Mouse (Mus musculus): ENCODE data around the gene Rnase10. TPM values are rescaled to one million over a fixed set of nuclear protein-coding genes. Genes with fewer than 3 reads are reported as not detected.
A peak's percentile ranks its signal among the peaks of the same experiment; 100 is the strongest.
"Not testable (repeated sequence)": the region's sequence is repeated elsewhere in the genome, so short reads cannot be mapped to it uniquely, and the experiment has no call there.

The Rnase10 gene
- polyA plus RNA-seq (2015; fragmentation: Nextera tagmentation; extraction: Ambion mirVana) = not detected in 2 replicates

- H3K4me2 ChIP-seq (replicated peaks) = no peak within 1 kb of the TSS
- H3K27me3 ChIP-seq = no peaks in the 10 kb centered on the region
- H3K27ac ChIP-seq = no peak within 1 kb of the TSS
- H3K4me3 ChIP-seq (replicated peaks) = no peak within 1 kb of the TSS
- no peaks in the 10 kb centered on the region for H3K9me3 ChIP-seq
- no peaks in the 10 kb centered on the region for H3K36me3 ChIP-seq
- H3K4me1 ChIP-seq (replicated peaks) = no peaks in the 10 kb centered on the region
- no peak for ATAC-seq
- H3K9ac ChIP-seq (replicated peaks) = no peak within 1 kb of the TSS
- WGBS = 89% methylated on average over 8 of the region's 8 CpGs
Measured at GRCm38 (mm10) chr14:51007152-51007801, at the start of gene Rnase10. Gene Rnase10 (plus strand): TSS chr14:51007751.

- ATAC-seq; H3K9me3 ChIP-seq; H3K4me3 ChIP-seq (replicated peaks); H3K4me2 ChIP-seq (replicated peaks); H3K9ac ChIP-seq (replicated peaks); H3K27me3 ChIP-seq; H3K4me1 ChIP-seq (replicated peaks); H3K27ac ChIP-seq; H3K36me3 ChIP-seq: not testable (repeated sequence)
- WGBS = 88% methylated on average over 5 of the region's 5 CpGs
Measured at GRCm38 (mm10) chr14:50958289-50958995, 49.1 kb upstream of the Rnase10 start.

GRCm38 (mm10) chr14:50968216-50968980 is 39.2 kb upstream of the Rnase10 start:
- ATAC-seq = no peak
- Histone ChIP-seq H3K27me3 (no peaks in the 10 kb centered on the region), H3K4me2 (replicated peaks) (no peak overlapping the region), H3K27ac (no peak overlapping the region), H3K9me3 (no peaks in the 10 kb centered on the region), H3K4me3 (replicated peaks) (no peak overlapping the region), H3K36me3 (no peaks in the 10 kb centered on the region), H3K4me1 (replicated peaks) (peaks cover 10% of the 10 kb centered on the region; the same call in 1 of the 2 replicates), H3K9ac (replicated peaks) (no peak overlapping the region)
- 71% methylated on average over 5 of the region's 5 CpGs for WGBS

- WGBS = 0% methylated on average over 1 of the region's 1 CpGs
- Histone ChIP-seq H3K36me3 (no peaks in the 10 kb centered on the region), H3K4me3 (replicated peaks) (no peak overlapping the region), H3K27me3 (no peaks in the 10 kb centered on the region), H3K9ac (replicated peaks) (no peak overlapping the region), H3K9me3 (no peaks in the 10 kb centered on the region), H3K4me1 (replicated peaks) (peaks cover 10% of the 10 kb centered on the region; the same call in 1 of the 2 replicates), H3K4me2 (replicated peaks) (peak overlapping the region; percentile 26; the same call in 1 of the 2 replicates), H3K27ac (no peak overlapping the region)
- ATAC-seq = no peak
Measured at GRCm38 (mm10) chr14:50969041-50969440, 38.5 kb upstream of the Rnase10 start.

- peak overlapping the region; percentile 26; the same call in 1 of the 2 replicates for H3K4me2 ChIP-seq (replicated peaks)
- H3K9ac ChIP-seq (replicated peaks) = no peak overlapping the region; the same call in 1 of the 2 replicates
- no peaks in the 10 kb centered on the region for H3K36me3 ChIP-seq
- ATAC-seq = 0 out of 2 replicates have a peak, but pooled peaks have one; percentile 45
- H3K4me1 ChIP-seq (replicated peaks) = peaks cover 10% of the 10 kb centered on the region; the same call in 1 of the 2 replicates
- H3K9me3 ChIP-seq = no peaks in the 10 kb centered on the region
- no peaks in the 10 kb centered on the region for H3K27me3 ChIP-seq
- H3K4me3 ChIP-seq (replicated peaks) = no peak overlapping the region
- H3K27ac ChIP-seq = peak overlapping the region; percentile 69
- WGBS = 12% methylated on average over 12 of the region's 12 CpGs
Measured at GRCm38 (mm10) chr14:50969558-50970544, 37.7 kb upstream of the Rnase10 start.

GRCm38 (mm10) chr14:50970822-50971221 is 36.7 kb upstream of the Rnase10 start:
- no peak overlapping the region for H3K9ac ChIP-seq (replicated peaks)
- H3K36me3 ChIP-seq = no peaks in the 10 kb centered on the region
- no peaks in the 10 kb centered on the region for H3K9me3 ChIP-seq
- no peak overlapping the region for H3K27ac ChIP-seq
- H3K27me3 ChIP-seq = no peaks in the 10 kb centered on the region
- H3K4me1 ChIP-seq (replicated peaks) = peaks cover 10% of the 10 kb centered on the region; the same call in 1 of the 2 replicates
- WGBS = 100% methylated on average over 1 of the region's 1 CpGs
- no peak overlapping the region for H3K4me2 ChIP-seq (replicated peaks)
- no peak for ATAC-seq
- no peak overlapping the region for H3K4me3 ChIP-seq (replicated peaks)

- not testable (repeated sequence) for H3K27me3 ChIP-seq
Measured at GRCm38 (mm10) chr14:50973054-50973453, 34.5 kb upstream of the Rnase10 start.

GRCm38 (mm10) chr14:50973700-50974099 is 33.9 kb upstream of the Rnase10 start:
- H3K4me1 ChIP-seq (replicated peaks) = peaks cover 17% of the 10 kb centered on the region; the same call in 1 of the 2 replicates
- no peak overlapping the region for H3K27ac ChIP-seq
- WGBS = 43% methylated on average over 4 of the region's 4 CpGs

More at GRCm38 (mm10) chr14:50973054-50973453, 34.5 kb upstream of the Rnase10 start:
- not testable (repeated sequence) for H3K9me3 ChIP-seq; H3K9ac ChIP-seq (replicated peaks); ATAC-seq; H3K27ac ChIP-seq; H3K4me3 ChIP-seq (replicated peaks); H3K36me3 ChIP-seq; H3K4me2 ChIP-seq (replicated peaks)
- H3K4me1 ChIP-seq (replicated peaks) = peaks cover 17% of the 10 kb centered on the region; the same call in 1 of the 2 replicates
- 90% methylated on average over 5 of the region's 5 CpGs for WGBS

GRCm38 (mm10) chr14:50975001-50975400 is 32.5 kb upstream of the Rnase10 start:
- H3K9me3 ChIP-seq = no peaks in the 10 kb centered on the region
- WGBS = 45% methylated on average over 5 of the region's 5 CpGs
- H3K4me1 ChIP-seq (replicated peaks) = peaks cover 8% of the 10 kb centered on the region; the same call in 1 of the 2 replicates
- no peak overlapping the region for H3K4me3 ChIP-seq (replicated peaks)
- no peaks in the 10 kb centered on the region for H3K27me3 ChIP-seq
- H3K36me3 ChIP-seq = no peaks in the 10 kb centered on the region
- H3K9ac ChIP-seq (replicated peaks) = no peak overlapping the region
- no peak for ATAC-seq
- no peak overlapping the region for H3K4me2 ChIP-seq (replicated peaks)
- H3K27ac ChIP-seq = no peak overlapping the region

More at GRCm38 (mm10) chr14:50973700-50974099, 33.9 kb upstream of the Rnase10 start:
- no peaks in the 10 kb centered on the region for H3K9me3 ChIP-seq
- no peaks in the 10 kb centered on the region for H3K36me3 ChIP-seq
- no peak overlapping the region for H3K4me2 ChIP-seq (replicated peaks)
- H3K27me3 ChIP-seq = no peaks in the 10 kb centered on the region
- ATAC-seq = no peak
- H3K9ac ChIP-seq (replicated peaks) = no peak overlapping the region
- H3K4me3 ChIP-seq (replicated peaks) = no peak overlapping the region

GRCm38 (mm10) chr14:50976674-50977073 is 30.9 kb upstream of the Rnase10 start:
- ATAC-seq = no peak
- H3K27me3 ChIP-seq = no peaks in the 10 kb centered on the region
- WGBS = 7% methylated on average over 9 of the region's 9 CpGs
- H3K9ac ChIP-seq (replicated peaks) = no peak overlapping the region
- no peak overlapping the region for H3K4me3 ChIP-seq (replicated peaks)
- H3K4me2 ChIP-seq (replicated peaks) = peak overlapping the region; percentile 16
- H3K4me1 ChIP-seq (replicated peaks) = peaks cover 7% of the 10 kb centered on the region; the same call in 1 of the 2 replicates
- no peak overlapping the region for H3K27ac ChIP-seq
- no peaks in the 10 kb centered on the region for H3K9me3 ChIP-seq
- no peaks in the 10 kb centered on the region for H3K36me3 ChIP-seq

- not testable (repeated sequence) for H3K4me2 ChIP-seq (replicated peaks); H3K4me3 ChIP-seq (replicated peaks); H3K4me1 ChIP-seq (replicated peaks); H3K27me3 ChIP-seq; H3K27ac ChIP-seq; H3K9me3 ChIP-seq; H3K36me3 ChIP-seq; H3K9ac ChIP-seq (replicated peaks); ATAC-seq
- WGBS = 95% methylated on average over 6 of the region's 6 CpGs
Measured at GRCm38 (mm10) chr14:50978451-50978850, 29.1 kb upstream of the Rnase10 start.

Data from midbrain, embryonic 13.5 days (tissue).